Mouse (Mus musculus) midbrain, embryonic 14.5 days (tissue): ENCODE measurements around the gene A3galt2. TPM values are rescaled to one million over a fixed set of nuclear protein-coding genes. Genes with fewer than 3 reads are reported as not detected.

Experiments
- ATAC-seq: fragments of 200-750 bp; cut with Nextera tagmentation; 2 replicates; pipeline ENCODE4 v1.8.0; 2017; ENCODE audit warnings: moderate number of reproducible peaks, moderate library complexity; ENCODE audit not compliant: low FRiP score, low TSS enrichment
- DNase-seq: peaks from one replicate; pipeline ENCODE4 v3.0.0-alpha.2; 2015
- H3K27ac ChIP-seq: fragments of 300-500 bp; sonication (generic); replicated peaks from 2 replicates; pipeline ENCODE4 v1.5.1; 2014; ENCODE audit warnings: mild to moderate bottlenecking, low read depth, low read length, moderate library complexity
- H3K27me3 ChIP-seq: fragments of 300-500 bp; sonication (generic); 2 replicates; pipeline ENCODE4 v1.6.1; 2014; ENCODE audit warnings: low read length, control low read depth, mixed read lengths; ENCODE audit not compliant: control insufficient read depth, insufficient read depth
- H3K36me3 ChIP-seq: fragments of 300-500 bp; sonication (generic); 2 replicates; pipeline ENCODE4 v1.6.1; 2014; ENCODE audit warnings: low read length, control low read depth; ENCODE audit not compliant: control insufficient read depth, insufficient read depth
- H3K4me1 ChIP-seq: fragments of 300-500 bp; sonication (generic); 2 replicates; pipeline ENCODE4 v1.6.1; 2014; ENCODE audit warnings: mild to moderate bottlenecking, antibody characterized with exemption, low read length, control low read depth; ENCODE audit not compliant: control insufficient read depth, insufficient read depth
- H3K4me2 ChIP-seq: fragments of 300-500 bp; sonication (generic); 2 replicates; pipeline ENCODE4 v1.6.1; 2014; ENCODE audit warnings: mild to moderate bottlenecking, low read length, moderate library complexity
- H3K4me3 ChIP-seq: fragments of 300-500 bp; sonication (generic); replicated peaks from 2 replicates; pipeline ENCODE4 v1.5.1; 2014; ENCODE audit warnings: low read depth, low read length
- H3K9ac ChIP-seq: fragments of 300-500 bp; sonication (generic); replicated peaks from 2 replicates; pipeline ENCODE4 v1.6.1; 2014; ENCODE audit warnings: mild to moderate bottlenecking, low read length, moderate library complexity
- H3K9me3 ChIP-seq: fragments of 300-500 bp; sonication (generic); 2 replicates; pipeline ENCODE4 v1.6.1; 2016; ENCODE audit warnings: low read length, control low read depth, mixed read lengths; ENCODE audit not compliant: control insufficient read depth
- WGBS: fragments of 180-500 bp; shearing (Covaris S2); extraction: QIAGEN DNeasy Blood & Tissue Kit; methylation state at CpG from one replicate; pipeline ENCODE4 v1.1.7; 2014; 5-methylcytosine and 5-hydroxymethylcytosine counted together
- polyA plus RNA-seq: library from polyadenylated mRNA; unstranded; fragments of >200 nt; fragmentation: Nextera tagmentation; extraction: Ambion mirVana; gene quantifications from 2 replicates; pipeline ENCODE4 v1.2.1, GENCODE M21; 2014

Gene A3galt2
- polyA plus RNA-seq, 1 experiment from 2014 or later: 0.74 TPM

GRCm38 (mm10) chr4:128741906-128742305, 13.3 kb upstream of the A3galt2 start:
- H3K9me3 ChIP-seq: no peaks in the 10 kb centered on the region
- H3K9ac ChIP-seq: no peak overlapping the region

GRCm38 (mm10) chr4:128742379-128742970, 12.7 kb upstream of the A3galt2 start:
- H3K4me1 ChIP-seq: peaks cover 20% of the 10 kb centered on the region
- no peak for ATAC-seq
- no peak overlapping the region for H3K4me2 ChIP-seq
- 38% methylated on average over 10 of the region's 10 CpGs for WGBS
- H3K27me3 ChIP-seq: no peaks in the 10 kb centered on the region
- H3K9me3 ChIP-seq: no peaks in the 10 kb centered on the region
- no peak for DNase-seq
- H3K27ac ChIP-seq: no peak overlapping the region
- H3K36me3 ChIP-seq: peaks cover 52% of the 10 kb centered on the region
- H3K4me3 ChIP-seq: no peak overlapping the region
- no peak overlapping the region for H3K9ac ChIP-seq

More at GRCm38 (mm10) chr4:128741906-128742305, 13.3 kb upstream of the A3galt2 start:
- ATAC-seq (no peak), DNase-seq (no peak)
- H3K36me3 ChIP-seq: peaks cover 46% of the 10 kb centered on the region
- H3K4me3 ChIP-seq: no peak overlapping the region
- no peaks in the 10 kb centered on the region for H3K27me3 ChIP-seq
- no peak overlapping the region for H3K27ac ChIP-seq
- H3K4me2 ChIP-seq: no peak overlapping the region
- WGBS: 49% methylated on average over 5 of the region's 5 CpGs
- H3K4me1 ChIP-seq: peaks cover 26% of the 10 kb centered on the region

GRCm38 (mm10) chr4:128743031-128743626, 12.0 kb upstream of the A3galt2 start:
- no peak for ATAC-seq
- no peaks in the 10 kb centered on the region for H3K9me3 ChIP-seq
- no peaks in the 10 kb centered on the region for H3K27me3 ChIP-seq
- H3K36me3 ChIP-seq: peaks cover 58% of the 10 kb centered on the region
- 68% methylated on average over 12 of the region's 12 CpGs for WGBS
- DNase-seq: no peak
- H3K27ac ChIP-seq: no peak overlapping the region
- H3K4me1 ChIP-seq: peaks cover 13% of the 10 kb centered on the region; the same call in 1 of the 2 replicates
- no peak overlapping the region for H3K9ac ChIP-seq
- H3K4me3 ChIP-seq: no peak overlapping the region
- no peak overlapping the region for H3K4me2 ChIP-seq

- H3K9me3 ChIP-seq: no peaks in the 10 kb centered on the region
- H3K4me2 ChIP-seq: no peak overlapping the region
- 93% methylated on average over 8 of the region's 8 CpGs for WGBS
- no peak for ATAC-seq
- no peak for DNase-seq
- peaks cover 79% of the 10 kb centered on the region for H3K36me3 ChIP-seq
- H3K4me1 ChIP-seq: peaks cover 9% of the 10 kb centered on the region; the same call in 1 of the 2 replicates
- no peaks in the 10 kb centered on the region for H3K27me3 ChIP-seq
- no peak overlapping the region for H3K4me3 ChIP-seq
- no peak overlapping the region for H3K9ac ChIP-seq
- H3K27ac ChIP-seq: no peak overlapping the region
Measured at GRCm38 (mm10) chr4:128745160-128745559, 10.0 kb upstream of the A3galt2 start.

- Histone ChIP-seq H3K4me2 (no peak overlapping the region), H3K27ac (0 out of 2 replicates have a peak overlapping the region, but pooled peaks have one; percentile 8), H3K4me1 (peaks cover 4% of the 10 kb centered on the region; the same call in 1 of the 2 replicates), H3K4me3 (no peak overlapping the region), H3K36me3 (peaks cover 100% of the 10 kb centered on the region), H3K9me3 (no peaks in the 10 kb centered on the region), H3K27me3 (no peaks in the 10 kb centered on the region), H3K9ac (no peak overlapping the region)
- DNase-seq: no peak
- ATAC-seq: no peak
- 82% methylated on average over 22 of the region's 22 CpGs for WGBS
Measured at GRCm38 (mm10) chr4:128747614-128748270, 7.4 kb upstream of the A3galt2 start.

GRCm38 (mm10) chr4:128748309-128748708, 6.9 kb upstream of the A3galt2 start:
- 92% methylated on average over 7 of the region's 7 CpGs for WGBS
- no peak for ATAC-seq
- 0 out of 2 replicates have a peak overlapping the region, but pooled peaks have one; percentile 20 for H3K27ac ChIP-seq

GRCm38 (mm10) chr4:128751006-128751405, 4.2 kb upstream of the A3galt2 start:
- Histone ChIP-seq H3K36me3 (peaks cover 92% of the 10 kb centered on the region), H3K4me1 (no peaks in the 10 kb centered on the region), H3K27ac (no peak overlapping the region), H3K4me2 (no peak overlapping the region), H3K9me3 (no peaks in the 10 kb centered on the region), H3K4me3 (no peak overlapping the region), H3K9ac (no peak overlapping the region), H3K27me3 (no peaks in the 10 kb centered on the region)
- DNase-seq (no peak), ATAC-seq (no peak)
- WGBS: 71% methylated on average over 5 of the region's 5 CpGs

More at GRCm38 (mm10) chr4:128748309-128748708, 6.9 kb upstream of the A3galt2 start:
- Histone ChIP-seq H3K9me3 (no peaks in the 10 kb centered on the region), H3K9ac (no peak overlapping the region), H3K36me3 (peaks cover 100% of the 10 kb centered on the region), H3K4me2 (no peak overlapping the region), H3K27me3 (no peaks in the 10 kb centered on the region), H3K4me3 (no peak overlapping the region), H3K4me1 (no peaks in the 10 kb centered on the region)
- no peak for DNase-seq

GRCm38 (mm10) chr4:128752031-128752757, 3.0 kb upstream of the A3galt2 start:
- Histone ChIP-seq H3K9me3 (no peaks in the 10 kb centered on the region), H3K36me3 (peaks cover 80% of the 10 kb centered on the region), H3K27ac (peak overlapping the region; percentile 38; the same call in 1 of the 2 replicates), H3K4me1 (no peaks in the 10 kb centered on the region), H3K4me2 (no peak overlapping the region), H3K27me3 (no peaks in the 10 kb centered on the region), H3K9ac (no peak overlapping the region), H3K4me3 (no peak overlapping the region)
- ATAC-seq (no peak), DNase-seq (no peak)
- 89% methylated on average over 13 of the region's 13 CpGs for WGBS
